Mouse (Mus musculus) kidney, embryonic 16.5 days (tissue): Measurements from ENCODE around the gene Ccpg1. TPM values are rescaled to one million over a fixed set of nuclear protein-coding genes. Genes with fewer than 3 reads are reported as not detected.

Experiments used
- ATAC-seq: fragments of 200-750 bp; cut with Nextera tagmentation; 2 replicates; pipeline ENCODE4 v1.8.0; 2017; ENCODE audit warnings: moderate TSS enrichment; ENCODE audit not compliant: low FRiP score, low TSS enrichment
- H3K27ac ChIP-seq: fragments of 300-500 bp; sonication (generic); 2 replicates; pipeline ENCODE4 v1.5.1; 2014; ENCODE audit warnings: low read length
- H3K27me3 ChIP-seq: fragments of 300-500 bp; sonication (generic); 2 replicates; pipeline ENCODE4 v1.6.1; 2014; ENCODE audit warnings: low read length, control low read depth, mixed read lengths; ENCODE audit not compliant: insufficient read depth
- H3K36me3 ChIP-seq: fragments of 300-500 bp; sonication (generic); 2 replicates; pipeline ENCODE4 v1.6.1; 2014; ENCODE audit warnings: low read length, control low read depth, mixed read lengths; ENCODE audit not compliant: insufficient read depth
- H3K4me1 ChIP-seq: fragments of 300-500 bp; sonication (generic); 2 replicates; pipeline ENCODE4 v1.6.1; 2014; ENCODE audit warnings: low read length, control low read depth, mixed read lengths; ENCODE audit not compliant: insufficient read depth
- H3K4me2 ChIP-seq: fragments of 300-500 bp; sonication (generic); replicated peaks from 2 replicates; pipeline ENCODE4 v1.6.1; 2014; ENCODE audit warnings: low read depth, low read length
- H3K4me3 ChIP-seq: fragments of 300-500 bp; sonication (generic); 2 replicates; pipeline ENCODE4 v1.5.1; 2014; ENCODE audit warnings: mild to moderate bottlenecking, low read length
- H3K9ac ChIP-seq: fragments of 300-500 bp; sonication (generic); replicated peaks from 2 replicates; pipeline ENCODE4 v1.6.1; 2014; ENCODE audit warnings: low read length
- H3K9me3 ChIP-seq: fragments of 300-500 bp; sonication (generic); 2 replicates; pipeline ENCODE4 v1.6.1; 2016; ENCODE audit warnings: low read length, control low read depth
- WGBS: fragments of 180-500 bp; shearing (Covaris S2); extraction: QIAGEN DNeasy Blood & Tissue Kit; methylation state at CpG from one replicate; pipeline ENCODE4 v1.1.7; 2014; 5-methylcytosine and 5-hydroxymethylcytosine counted together
- microRNA-seq: library from miRNA; unstranded; fragments of <30 nt; microRNA quantifications from one replicate; pipeline ENCODE4, GENCODE M21; 2016
- polyA plus RNA-seq: library from polyadenylated mRNA; unstranded; fragments of >200 nt; fragmentation: Nextera tagmentation; extraction: Ambion mirVana; gene quantifications from 2 replicates; pipeline ENCODE4 v1.2.1, GENCODE M21; 2015

Gene Ccpg1
- polyA plus RNA-seq, 1 experiment from 2014 or later = 45.9 TPM

DNA sequence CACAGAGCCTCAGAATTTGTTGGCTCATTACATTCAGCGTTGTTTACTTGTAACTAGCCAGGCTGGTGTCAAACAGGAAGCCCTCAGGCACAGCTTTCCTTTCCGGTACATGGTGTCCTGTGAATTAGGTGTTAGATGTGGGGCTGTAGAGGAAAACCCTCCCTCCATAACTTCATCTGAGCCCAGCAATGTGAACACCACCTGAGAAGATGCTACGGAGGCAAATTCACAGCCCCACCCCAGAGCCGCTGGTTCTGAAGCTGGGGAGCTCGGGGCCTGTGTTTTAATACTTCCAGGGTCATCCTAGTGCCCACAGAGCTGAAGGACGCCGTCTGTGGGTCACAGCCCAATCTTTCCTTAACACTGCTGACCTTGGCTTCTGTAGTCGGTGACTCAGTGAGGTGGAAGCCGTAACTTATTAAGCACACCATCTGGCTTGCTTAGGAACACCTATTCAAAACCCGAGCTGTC is 70.2 kb downstream of the Ccpg1 start:
- H3K4me1 ChIP-seq = 0 out of 2 replicates have a peak, but pooled peaks cover 6% of the 10 kb centered on the region
- H3K4me2 ChIP-seq = no peak overlapping the region
- 0 out of 2 replicates have a peak overlapping the region, but pooled peaks have one; percentile 17 for H3K27ac ChIP-seq
- H3K36me3 ChIP-seq = no peaks in the 10 kb centered on the region
- H3K9ac ChIP-seq = no peak overlapping the region; the same call in 1 of the 2 replicates
- H3K27me3 ChIP-seq = no peaks in the 10 kb centered on the region
- no peak for ATAC-seq
- H3K4me3 ChIP-seq = no peak overlapping the region
- no peaks in the 10 kb centered on the region for H3K9me3 ChIP-seq
- 48% methylated on average over 10 of the region's 10 CpGs for WGBS

DNA sequence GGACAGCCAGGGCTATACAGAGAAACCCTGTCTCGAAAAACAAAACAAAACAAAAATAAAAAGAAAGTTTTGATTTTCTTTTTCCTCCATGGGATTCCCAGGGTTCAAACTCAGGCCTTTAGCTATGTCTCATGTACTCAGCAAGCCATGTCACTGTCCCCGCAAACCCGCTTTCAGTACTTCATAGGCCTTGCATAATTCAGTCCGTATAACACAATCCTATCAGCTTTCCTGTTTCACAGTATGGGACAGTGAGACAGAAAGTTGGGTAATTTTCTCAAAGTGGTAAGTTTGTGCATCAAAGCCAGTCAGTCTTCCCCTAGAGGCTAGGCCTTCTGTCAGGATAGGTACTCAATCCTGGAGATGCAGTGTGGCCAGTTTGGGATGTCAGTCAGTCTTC is 74.0 kb downstream of the Ccpg1 start:
- Histone ChIP-seq H3K4me2 (no peak overlapping the region), H3K9ac (no peak overlapping the region), H3K4me3 (no peak overlapping the region), H3K27me3 (no peaks in the 10 kb centered on the region), H3K4me1 (peaks cover 16% of the 10 kb centered on the region), H3K9me3 (no peaks in the 10 kb centered on the region), H3K27ac (no peak overlapping the region), H3K36me3 (no peaks in the 10 kb centered on the region)
- WGBS = 91% methylated on average over 4 of the region's 4 CpGs
- no peak for ATAC-seq

DNA sequence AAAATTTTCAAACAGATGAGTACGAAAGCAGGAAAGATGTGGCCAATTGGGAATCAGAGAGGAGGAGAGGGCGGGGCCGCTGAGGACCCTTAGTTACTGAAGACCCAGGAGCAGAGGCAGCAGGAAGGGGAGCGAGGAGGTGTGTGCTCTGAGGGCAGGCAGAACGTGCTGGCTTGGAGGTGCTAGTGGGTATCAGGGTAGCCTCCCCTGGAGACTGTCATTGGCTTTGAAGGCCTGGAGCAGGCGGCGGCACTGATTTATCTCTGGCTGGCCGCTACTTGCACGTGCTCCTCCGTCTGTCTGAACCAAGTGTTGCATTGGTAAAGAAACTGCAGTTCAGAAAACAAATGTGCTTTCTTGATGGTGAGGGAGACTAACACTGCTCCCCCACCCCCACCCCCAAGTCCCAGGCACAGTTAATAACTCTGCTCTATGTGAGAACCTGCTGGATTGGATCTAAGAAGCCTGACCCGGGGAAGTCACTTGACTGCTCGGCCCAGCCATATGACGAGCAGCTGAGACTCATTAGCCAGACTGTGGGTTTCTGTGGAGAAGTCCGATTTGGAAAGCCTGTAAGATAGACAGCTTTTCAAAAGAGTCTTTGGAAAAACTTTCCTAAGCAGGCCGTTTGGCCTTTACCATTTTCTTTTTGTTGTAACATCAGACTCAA is 78.5 kb downstream of the Ccpg1 start:
- Histone ChIP-seq H3K9me3 (no peaks in the 10 kb centered on the region), H3K4me1 (peaks cover 24% of the 10 kb centered on the region), H3K9ac (no peak overlapping the region; the same call in 1 of the 2 replicates), H3K4me3 (peak overlapping the region; percentile 12; the same call in 1 of the 2 replicates), H3K36me3 (no peaks in the 10 kb centered on the region), H3K27me3 (no peaks in the 10 kb centered on the region), H3K27ac (no peak overlapping the region), H3K4me2 (peak overlapping the region; percentile 41)
- no peak for ATAC-seq
- 18% methylated on average over 15 of the region's 15 CpGs for WGBS

Small RNAs within 50 kb of the gene (microRNA-seq; reads per million reads assigned to microRNA genes)
- gene Gm27353 = not detected

Other genes starting within 250 kb of the Ccpg1 start
- gene Prtg, start 178.6 kb upstream of the Ccpg1 start, polyA plus RNA-seq = 1.8 and 2.0 TPM in 2 replicates
- 4.3 and 5.2 TPM in 2 replicates for gene Pygo1, start 59.8 kb upstream of the Ccpg1 start, polyA plus RNA-seq
- 1.9 and 2.4 TPM in 2 replicates for gene Dyx1c1, start 26.6 kb upstream of the Ccpg1 start, polyA plus RNA-seq
- gene Gm44503, start 26.6 kb upstream of the Ccpg1 start, polyA plus RNA-seq = not detected in 2 replicates
- gene Ccpg1os, start within 50 bp of the Ccpg1 start, polyA plus RNA-seq = 19.5 and 23.7 TPM in 2 replicates
- 15.4 and 19.9 TPM in 2 replicates for gene Pigb, start 54.9 kb downstream of the Ccpg1 start, polyA plus RNA-seq
- gene Rab27a, start 59.4 kb downstream of the Ccpg1 start, polyA plus RNA-seq = 6.0 and 6.6 TPM in 2 replicates
- gene Khdc3, start 116.4 kb downstream of the Ccpg1 start, polyA plus RNA-seq = not detected in 2 replicates
- gene Gm20509, start 117.0 kb downstream of the Ccpg1 start, polyA plus RNA-seq = not detected in 2 replicates
- 109 and 110 TPM in 2 replicates for gene Rsl24d1, start 128.0 kb downstream of the Ccpg1 start, polyA plus RNA-seq